Mouse (Mus musculus) cortical plate, adult 2 months (tissue): ENCODE measurements around the gene Slc16a10. TPM values are rescaled to one million over a fixed set of nuclear protein-coding genes. Genes with fewer than 3 reads are reported as not detected.

Source experiments
- H3K27ac ChIP-seq: fragments of 200-500 bp; 2 replicates; pipeline ENCODE4 v1.5.1; 2012; ENCODE audit warnings: low read length, control low read depth, inconsistent platforms; ENCODE audit not compliant: insufficient read depth
- H3K4me1 ChIP-seq: fragments of 200-500 bp; 2 replicates; pipeline ENCODE4 v1.6.1; 2011; ENCODE audit warnings: low read length; ENCODE audit not compliant: control insufficient read depth, insufficient read depth
- H3K4me3 ChIP-seq: fragments of 200-500 bp; 2 replicates; pipeline ENCODE4 v1.5.1; 2011; ENCODE audit warnings: mild to moderate bottlenecking, low read length, control low read depth; ENCODE audit not compliant: insufficient read depth
- CTCF ChIP-seq: fragments of 200-500 bp; IDR thresholded peaks from 2 replicates; pipeline ENCODE4 v1.5.1; 2011; ENCODE audit warnings: mild to moderate bottlenecking, control low read depth, low read length; ENCODE audit not compliant: insufficient read depth; ENCODE audit errors: extremely low read depth
- POLR2A ChIP-seq: fragments of 200-500 bp; IDR thresholded peaks from 2 replicates; pipeline ENCODE4 v1.6.1; 2011; ENCODE audit warnings: mild to moderate bottlenecking, low read length, control low read depth; ENCODE audit not compliant: insufficient read depth; ENCODE audit errors: extremely low read depth
- polyA plus RNA-seq: library from polyadenylated mRNA; depleted of rRNA; stranded (reverse); fragments of >200 nt; gene quantifications from 2 replicates; pipeline ENCODE4 v1.2.3, GENCODE M21; 2012

Slc16a10 gene
- polyA plus RNA-seq, 1 experiment = 3.0 TPM

- Histone ChIP-seq H3K4me1 (peaks cover 2% of the 10 kb centered on the region; the same call in 1 of the 2 replicates), H3K4me3 (no peak overlapping the region), H3K27ac (no peak overlapping the region)
- TF ChIP-seq POLR2A = no peak
- no peak for TF ChIP-seq CTCF
These were observed 75.0 kb downstream of the Slc16a10 start for GRCm38 (mm10) chr10:40067071-40067470.

GRCm38 (mm10) chr10:40065357-40065756 is 76.7 kb downstream of the Slc16a10 start:
- Histone ChIP-seq H3K27ac (no peak overlapping the region), H3K4me1 (peaks cover 2% of the 10 kb centered on the region; the same call in 1 of the 2 replicates), H3K4me3 (no peak overlapping the region)
- TF ChIP-seq CTCF (no peak), POLR2A (no peak)

GRCm38 (mm10) chr10:40063291-40063890 is 78.7 kb downstream of the Slc16a10 start:
- H3K4me1 ChIP-seq = no peaks in the 10 kb centered on the region
- no peak overlapping the region for H3K4me3 ChIP-seq
- no peak for TF ChIP-seq POLR2A
- no peak overlapping the region for H3K27ac ChIP-seq

- Histone ChIP-seq H3K4me3 (no peak overlapping the region), H3K4me1 (no peaks in the 10 kb centered on the region), H3K27ac (no peak overlapping the region)
- no peak for TF ChIP-seq CTCF
These were observed 79.2 kb downstream of the Slc16a10 start for GRCm38 (mm10) chr10:40062812-40063211.

GRCm38 (mm10) chr10:40061926-40062325 is 80.1 kb downstream of the Slc16a10 start:
- no peaks in the 10 kb centered on the region for H3K4me1 ChIP-seq
- no peak overlapping the region for H3K4me3 ChIP-seq
- no peak overlapping the region for H3K27ac ChIP-seq
- TF ChIP-seq CTCF (no peak), POLR2A (no peak)

GRCm38 (mm10) chr10:40058786-40059120 is 83.3 kb downstream of the Slc16a10 start:
- TF ChIP-seq POLR2A (no peak), CTCF (no peak)
- Histone ChIP-seq H3K4me3 (no peak overlapping the region), H3K27ac (no peak overlapping the region), H3K4me1 (0 out of 2 replicates have a peak, but pooled peaks cover 1% of the 10 kb centered on the region)

GRCm38 (mm10) chr10:40058062-40058785 is 83.8 kb downstream of the Slc16a10 start:
- TF ChIP-seq CTCF (no peak), POLR2A (no peak)
- Histone ChIP-seq H3K4me1 (0 out of 2 replicates have a peak, but pooled peaks cover 1% of the 10 kb centered on the region), H3K27ac (no peak overlapping the region), H3K4me3 (no peak overlapping the region)

GRCm38 (mm10) chr10:40057615-40058014 is 84.4 kb downstream of the Slc16a10 start:
- H3K4me1 ChIP-seq = 0 out of 2 replicates have a peak, but pooled peaks cover 1% of the 10 kb centered on the region
- TF ChIP-seq CTCF (no peak), POLR2A (no peak)
- H3K27ac ChIP-seq = no peak overlapping the region
- no peak overlapping the region for H3K4me3 ChIP-seq

- H3K27ac ChIP-seq = no peak overlapping the region
- no peak for TF ChIP-seq POLR2A
- TF ChIP-seq CTCF = no peak
- H3K4me3 ChIP-seq = no peak overlapping the region
- H3K4me1 ChIP-seq = 0 out of 2 replicates have a peak, but pooled peaks cover 1% of the 10 kb centered on the region
These were observed 87.6 kb downstream of the Slc16a10 start for GRCm38 (mm10) chr10:40054455-40054854.

- H3K4me1 ChIP-seq = 0 out of 2 replicates have a peak, but pooled peaks cover 1% of the 10 kb centered on the region
- H3K27ac ChIP-seq = no peak overlapping the region
- no peak for TF ChIP-seq POLR2A
- no peak for TF ChIP-seq CTCF
- H3K4me3 ChIP-seq = no peak overlapping the region
These were observed 88.2 kb downstream of the Slc16a10 start for GRCm38 (mm10) chr10:40053896-40054295.
